Mouse (Mus musculus) gastrocnemius, adult 2 months (tissue): Measurements from ENCODE around the gene Slc12a7. TPM values are rescaled to one million over a fixed set of nuclear protein-coding genes. Genes with fewer than 3 reads are reported as not detected.

Source experiments
- DNase-seq: peaks from one replicate; pipeline ENCODE4 v3.0.0; 2022
- H3K27ac ChIP-seq: fragments of 200-600 bp; 2 replicates; pipeline ENCODE4 v1.8.1; 2022; ENCODE audit warnings: mild to moderate bottlenecking
- H3K4me3 ChIP-seq: fragments of 200-600 bp; 2 replicates; pipeline ENCODE4 v1.8.1; 2022; ENCODE audit warnings: mild to moderate bottlenecking, moderate library complexity
- CTCF ChIP-seq: fragments of 200-600 bp; IDR thresholded peaks from 2 replicates; pipeline ENCODE4 v1.8.1; 2022; ENCODE audit warnings: antibody characterized with exemption, mild to moderate bottlenecking, moderate library complexity
- intact Hi-C: fragments of 180-260 bp; cut with DNase I; formaldehyde crosslinking; loops from one replicate; pipeline ENCODE4 v1.15.1; 2025
- total RNA-seq, 2 experiments: library from RNA; stranded (reverse); gene quantifications; 2 replicates each; pipeline ENCODE4 v1.2.3; 2021

Gene Slc12a7
- total RNA-seq, 2 experiments from 2014 or later: 4.1 to 4.9 TPM

- Histone ChIP-seq H3K4me3 (no peak overlapping the region), H3K27ac (no peak overlapping the region)
- intact Hi-C loops: no loop called here
- DNase-seq: no peak
- TF ChIP-seq CTCF: no peak
Observed at GRCm38 (mm10) chr13:73814181-73814580, 81.3 kb downstream of the Slc12a7 start.

- DNase-seq: no peak
- TF ChIP-seq CTCF: no peak
- no peak overlapping the region for H3K27ac ChIP-seq
- intact Hi-C loops: no loop called here
- no peak overlapping the region for H3K4me3 ChIP-seq
Observed at GRCm38 (mm10) chr13:73816338-73816737, 83.4 kb downstream of the Slc12a7 start.

- DNase-seq: no peak
- Histone ChIP-seq H3K4me3 (no peak overlapping the region), H3K27ac (no peak overlapping the region)
- intact Hi-C loops: no loop called here
- no peak for TF ChIP-seq CTCF
Observed at GRCm38 (mm10) chr13:73818921-73819320, 86.0 kb downstream of the Slc12a7 start.

GRCm38 (mm10) chr13:73821251-73821650, 88.4 kb downstream of the Slc12a7 start:
- no peak for DNase-seq
- intact Hi-C loops: no loop called here
- Histone ChIP-seq H3K27ac (no peak overlapping the region), H3K4me3 (no peak overlapping the region)
- TF ChIP-seq CTCF: no peak

- no peak overlapping the region for H3K27ac ChIP-seq
- H3K4me3 ChIP-seq: no peak overlapping the region
- intact Hi-C loops: loop anchor here (1.0 kb wide), 1 partner anchor 104 kb away; no protein-coding TSS in a partner anchor
- peak; percentile 73 for DNase-seq
- TF ChIP-seq CTCF: peak; percentile 90
Observed at GRCm38 (mm10) chr13:73822187-73822800, 89.4 kb downstream of the Slc12a7 start.

GRCm38 (mm10) chr13:73823711-73824110, 90.8 kb downstream of the Slc12a7 start:
- intact Hi-C loops: no loop called here
- DNase-seq: no peak
- no peak for TF ChIP-seq CTCF
- H3K4me3 ChIP-seq: no peak overlapping the region
- no peak overlapping the region for H3K27ac ChIP-seq

- no peak for DNase-seq
- H3K27ac ChIP-seq: no peak overlapping the region
- H3K4me3 ChIP-seq: no peak overlapping the region
- intact Hi-C loops: no loop called here
- TF ChIP-seq CTCF: no peak
Observed at GRCm38 (mm10) chr13:73827243-73827642, 94.3 kb downstream of the Slc12a7 start.

GRCm38 (mm10) chr13:73831486-73831885, 98.6 kb downstream of the Slc12a7 start:
- TF ChIP-seq CTCF: peak; percentile 87
- intact Hi-C loops: loop anchor here (5.0 kb wide), 1 partner anchor 471 kb away; no protein-coding TSS in a partner anchor
- peak; percentile 62 for DNase-seq
- H3K27ac ChIP-seq: no peak overlapping the region
- no peak overlapping the region for H3K4me3 ChIP-seq

- intact Hi-C loops: loop anchor here (2.0 to 5.0 kb wide), 2 partner anchors 71 to 468 kb away; no protein-coding TSS in a partner anchor
- TF ChIP-seq CTCF: no peak
- peak overlapping the region; percentile 16; the same call in 1 of the 2 replicates for H3K27ac ChIP-seq
Observed at GRCm38 (mm10) chr13:73833809-73834208, 100.9 kb downstream of the Slc12a7 start.

GRCm38 (mm10) chr13:73835791-73836190, 102.9 kb downstream of the Slc12a7 start:
- Histone ChIP-seq H3K27ac (no peak overlapping the region), H3K4me3 (no peak overlapping the region)
- intact Hi-C loops: no loop called here
- no peak for DNase-seq
- TF ChIP-seq CTCF: no peak

More at GRCm38 (mm10) chr13:73833809-73834208, 100.9 kb downstream of the Slc12a7 start:
- H3K4me3 ChIP-seq: no peak overlapping the region
- peak; percentile 36 for DNase-seq

GRCm38 (mm10) chr13:73836491-73836890, 103.6 kb downstream of the Slc12a7 start:
- intact Hi-C loops: no loop called here
- Histone ChIP-seq H3K27ac (no peak overlapping the region), H3K4me3 (no peak overlapping the region)
- TF ChIP-seq CTCF: no peak
- DNase-seq: no peak

- Histone ChIP-seq H3K4me3 (no peak overlapping the region), H3K27ac (no peak overlapping the region)
- TF ChIP-seq CTCF: no peak
- no peak for DNase-seq
- intact Hi-C loops: no loop called here
Observed at GRCm38 (mm10) chr13:73837708-73838107, 104.8 kb downstream of the Slc12a7 start.

- no peak for TF ChIP-seq CTCF
Observed at GRCm38 (mm10) chr13:73839137-73839548, 106.2 kb downstream of the Slc12a7 start.

GRCm38 (mm10) chr13:73839740-73840139, 106.8 kb downstream of the Slc12a7 start:
- no peak for TF ChIP-seq CTCF
- intact Hi-C loops: no loop called here
- no peak for DNase-seq

More at GRCm38 (mm10) chr13:73839137-73839548, 106.2 kb downstream of the Slc12a7 start:
- Histone ChIP-seq H3K27ac (no peak overlapping the region), H3K4me3 (no peak overlapping the region)
- DNase-seq: no peak
- intact Hi-C loops: no loop called here

More at GRCm38 (mm10) chr13:73839740-73840139, 106.8 kb downstream of the Slc12a7 start:
- no peak overlapping the region for H3K4me3 ChIP-seq
- no peak overlapping the region for H3K27ac ChIP-seq
